Mouse (Mus musculus) liver, adult 2 months (tissue): ENCODE measurements around the gene BC067074. TPM values are rescaled to one million over a fixed set of nuclear protein-coding genes. Genes with fewer than 3 reads are reported as not detected.
A peak's percentile ranks its signal among the peaks of the same experiment; 100 is the strongest.
"Not testable (repeated sequence)": the region's sequence is repeated elsewhere in the genome, so short reads cannot be mapped to it uniquely, and the experiment has no call there.

Experiments used
- DNase-seq: peaks from one replicate; pipeline ENCODE4 v3.0.0-alpha.2; 2011; ENCODE audit warnings: low read depth, low spot score; ENCODE audit errors: extremely low read depth
- H3K27ac ChIP-seq: fragments of 200-500 bp; replicated peaks from 2 replicates; pipeline ENCODE4 v1.5.1; 2012; ENCODE audit warnings: low read depth, mild to moderate bottlenecking, control low read depth, inconsistent platforms, low read length; ENCODE audit not compliant: insufficient read depth
- H3K27me3 ChIP-seq: fragments of 200-500 bp; 2 replicates; pipeline ENCODE4 v1.6.1; 2012; ENCODE audit warnings: mild to moderate bottlenecking, moderate library complexity, low read length, inconsistent platforms; ENCODE audit not compliant: control insufficient read depth, insufficient read depth
- H3K36me3 ChIP-seq: fragments of 200-500 bp; 2 replicates; pipeline ENCODE4 v1.6.1; 2012; ENCODE audit warnings: low read length, inconsistent platforms; ENCODE audit not compliant: control insufficient read depth, insufficient read depth
- H3K4me1 ChIP-seq: fragments of 200-500 bp; 2 replicates; pipeline ENCODE4 v1.6.1; 2011; ENCODE audit warnings: low read length; ENCODE audit not compliant: control insufficient read depth, insufficient read depth
- H3K4me3 ChIP-seq: fragments of 200-500 bp; 2 replicates; pipeline ENCODE4 v1.5.1; 2011; ENCODE audit warnings: low read depth, mild to moderate bottlenecking, control low read depth, low read length, moderate library complexity; ENCODE audit not compliant: insufficient read depth
- H3K79me2 ChIP-seq: fragments of 200-500 bp; 2 replicates; pipeline ENCODE4 v1.6.1; 2012; ENCODE audit warnings: inconsistent platforms, mild to moderate bottlenecking, low read length, moderate library complexity; ENCODE audit not compliant: control insufficient read depth, insufficient read depth
- H3K9ac ChIP-seq: fragments of 200-500 bp; 2 replicates; pipeline ENCODE4 v1.6.1; 2012; ENCODE audit warnings: low read depth, mild to moderate bottlenecking, control low read depth, inconsistent platforms, low read length
- CTCF ChIP-seq: fragments of 200-500 bp; IDR thresholded peaks from 2 replicates; pipeline ENCODE4 v1.5.1; 2011; ENCODE audit warnings: low read depth, low read length, control low read depth
- POLR2A ChIP-seq: fragments of 200-500 bp; IDR thresholded peaks from 2 replicates; pipeline ENCODE4 v1.6.1; 2011; ENCODE audit warnings: low read length, control low read depth; ENCODE audit not compliant: insufficient read depth; ENCODE audit errors: extremely low read depth
- WGBS: fragments of 180-500 bp; shearing (Covaris S2); methylation state at CpG from one replicate; pipeline ENCODE4 v1.1.7; 2018; 5-methylcytosine and 5-hydroxymethylcytosine counted together
- polyA plus RNA-seq: library from polyadenylated mRNA; depleted of rRNA; stranded (reverse); fragments of >200 nt; gene quantifications from 2 replicates; pipeline ENCODE4 v1.2.3, GENCODE M21; 2012; rRNA removed
- total RNA-seq: library from RNA; depleted of rRNA; stranded (reverse); fragments of >200 nt; gene quantifications from 2 replicates; pipeline ENCODE4 v1.2.3, GENCODE M21; 2014; rRNA removed

Gene BC067074
- total RNA-seq, result 0.07 and 0.09 TPM in 2 replicates
- polyA plus RNA-seq, result not detected in 2 replicates

DNA sequence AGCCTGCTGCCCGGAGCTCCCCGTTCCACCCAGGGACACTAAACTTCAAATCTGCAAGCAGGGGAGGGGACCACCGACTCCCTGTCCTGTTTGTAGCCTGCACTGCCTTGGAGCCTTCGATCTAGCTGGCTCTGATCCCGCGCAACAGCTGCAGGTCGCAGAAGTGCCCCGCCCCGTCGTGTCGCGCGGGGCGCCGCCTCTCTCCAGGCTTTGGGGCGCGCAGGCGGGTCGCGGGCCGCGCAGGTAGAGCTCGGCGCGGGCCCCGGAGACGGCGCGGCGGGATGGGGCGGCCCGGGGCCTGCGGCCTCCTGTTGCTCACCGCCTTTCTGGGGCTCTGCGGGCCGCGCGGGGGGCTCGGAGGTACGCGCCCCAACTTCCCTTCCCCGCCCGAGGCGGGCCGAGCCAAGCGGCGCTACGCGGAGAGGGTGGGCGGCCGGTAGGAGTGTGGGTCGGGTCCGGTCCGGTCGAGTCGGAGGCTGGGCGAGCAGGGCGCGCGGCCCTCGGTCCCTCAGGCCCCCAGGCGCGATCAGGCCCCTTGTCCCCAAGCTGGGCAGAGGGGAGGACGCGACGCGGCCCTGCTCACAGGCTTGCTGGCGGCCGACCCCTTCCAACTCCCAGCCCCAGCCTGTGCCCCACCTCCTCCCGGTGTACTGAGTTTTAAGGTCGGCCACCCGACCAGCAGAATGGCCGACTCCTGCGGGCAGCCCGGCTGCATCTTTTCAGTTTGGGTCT is at the start of gene BC067074:
BC067074 (plus strand) TSS at position 185 of the 732 bp plus-strand sequence.
- H3K36me3 ChIP-seq, result no peaks in the 10 kb centered on the region
- H3K79me2 ChIP-seq, result no peaks in the 10 kb centered on the region
- no peak within 1 kb of the TSS for H3K27ac ChIP-seq
- no peak for DNase-seq
- no peaks in the 10 kb centered on the region for H3K4me1 ChIP-seq
- WGBS, result 3% methylated on average over 65 of the region's 75 CpGs
- peaks cover 10% of the 10 kb centered on the region for H3K27me3 ChIP-seq
- no peak within 1 kb of the TSS for H3K9ac ChIP-seq
- TF ChIP-seq CTCF (no peak), POLR2A (no peak)
- peak within 1 kb of the TSS; percentile 38; the same call in 1 of the 2 replicates for H3K4me3 ChIP-seq

- H3K9ac ChIP-seq, result no peak overlapping the region
- no peaks in the 10 kb centered on the region for H3K79me2 ChIP-seq
- no peaks in the 10 kb centered on the region for H3K27me3 ChIP-seq
- no peak overlapping the region for H3K4me3 ChIP-seq
- DNase-seq, result no peak
- WGBS, result 73% methylated on average over 8 of the region's 8 CpGs
- H3K36me3 ChIP-seq, result no peaks in the 10 kb centered on the region
- no peak overlapping the region for H3K27ac ChIP-seq
- TF ChIP-seq POLR2A, result no peak
- no peak for TF ChIP-seq CTCF
- no peaks in the 10 kb centered on the region for H3K4me1 ChIP-seq
These were observed 47.9 kb upstream of the BC067074 start for GRCm38 (mm10) chr13:113245025-113245424.

DNA sequence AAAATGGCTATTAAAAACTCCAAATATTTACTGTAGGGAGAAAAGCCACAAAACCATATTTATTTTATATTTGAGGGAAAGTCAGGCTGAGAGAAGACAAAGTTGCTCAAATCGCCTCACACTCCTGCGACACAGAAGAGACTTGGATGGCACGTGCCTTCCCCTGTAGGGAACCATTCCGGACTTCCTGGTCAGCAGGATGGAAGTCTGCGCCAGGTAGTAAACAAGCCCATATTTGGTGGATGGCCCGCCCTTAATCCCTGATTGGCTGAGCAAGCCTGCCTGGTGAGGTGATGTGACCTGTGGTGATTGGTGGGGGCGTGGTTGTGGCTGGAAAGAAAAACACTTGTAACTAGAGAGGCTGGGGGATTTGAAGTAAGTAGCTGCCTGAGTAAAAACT is 40.4 kb upstream of the BC067074 start:
- H3K4me1 ChIP-seq, H3K79me2 ChIP-seq, H3K4me3 ChIP-seq, H3K27ac ChIP-seq, H3K27me3 ChIP-seq, DNase-seq, H3K36me3 ChIP-seq, H3K9ac ChIP-seq: not testable (repeated sequence)
- WGBS, result 91% methylated on average over 7 of the region's 7 CpGs

DNA sequence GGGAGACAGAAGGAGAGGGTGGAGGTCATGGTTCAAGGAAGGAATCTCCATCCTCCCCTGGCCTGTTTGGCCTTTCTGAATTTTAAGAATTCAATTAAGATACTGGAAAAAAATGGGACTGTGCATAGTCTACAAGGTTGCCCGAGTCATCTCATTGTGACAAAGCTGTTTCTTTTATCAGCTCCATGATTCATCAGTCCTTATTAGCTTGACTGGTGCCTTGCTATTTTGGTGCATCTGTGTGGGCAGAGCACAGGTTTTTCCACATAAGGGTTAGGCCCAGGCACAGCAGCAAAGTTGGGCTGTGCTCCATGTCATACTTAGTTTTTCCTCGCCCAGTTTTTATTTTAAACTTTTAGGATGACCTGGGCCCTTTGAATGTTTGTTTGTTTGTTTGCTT is 36.2 kb upstream of the BC067074 start:
- Histone ChIP-seq H3K4me1 (no peaks in the 10 kb centered on the region), H3K27me3 (no peaks in the 10 kb centered on the region), H3K4me3 (no peak overlapping the region), H3K79me2 (no peaks in the 10 kb centered on the region), H3K36me3 (no peaks in the 10 kb centered on the region), H3K27ac (no peak overlapping the region), H3K9ac (no peak overlapping the region)
- WGBS, result 91% methylated on average over 2 of the region's 2 CpGs
- no peak for DNase-seq
- TF ChIP-seq CTCF (no peak), POLR2A (no peak)

DNA sequence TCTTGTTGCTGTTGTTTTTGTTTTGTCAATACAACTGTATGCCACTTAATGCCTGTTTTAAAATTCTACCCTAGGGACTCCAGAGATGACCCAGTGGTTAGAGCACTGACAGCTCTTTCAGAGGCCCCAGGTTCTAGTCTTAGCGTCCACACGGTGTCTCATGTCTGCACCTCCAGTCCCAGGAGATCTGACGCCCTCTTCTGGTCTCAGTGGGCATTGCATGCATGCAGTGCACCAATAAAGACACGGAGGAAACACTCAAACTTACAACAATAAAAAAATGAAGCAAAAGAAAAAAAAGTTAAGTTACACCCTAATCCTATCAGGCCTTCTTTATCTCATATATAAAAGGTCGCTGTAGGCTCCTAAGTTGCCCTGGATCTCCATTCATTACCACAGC is 35.8 kb upstream of the BC067074 start:
- Histone ChIP-seq H3K27me3 (no peaks in the 10 kb centered on the region), H3K4me3 (no peak overlapping the region), H3K27ac (no peak overlapping the region), H3K79me2 (no peaks in the 10 kb centered on the region), H3K36me3 (no peaks in the 10 kb centered on the region), H3K4me1 (no peaks in the 10 kb centered on the region), H3K9ac (no peak overlapping the region)
- 57% methylated on average over 5 of the region's 5 CpGs for WGBS
- no peak for DNase-seq
- peak; percentile 48 for TF ChIP-seq CTCF
- no peak for TF ChIP-seq POLR2A

DNA sequence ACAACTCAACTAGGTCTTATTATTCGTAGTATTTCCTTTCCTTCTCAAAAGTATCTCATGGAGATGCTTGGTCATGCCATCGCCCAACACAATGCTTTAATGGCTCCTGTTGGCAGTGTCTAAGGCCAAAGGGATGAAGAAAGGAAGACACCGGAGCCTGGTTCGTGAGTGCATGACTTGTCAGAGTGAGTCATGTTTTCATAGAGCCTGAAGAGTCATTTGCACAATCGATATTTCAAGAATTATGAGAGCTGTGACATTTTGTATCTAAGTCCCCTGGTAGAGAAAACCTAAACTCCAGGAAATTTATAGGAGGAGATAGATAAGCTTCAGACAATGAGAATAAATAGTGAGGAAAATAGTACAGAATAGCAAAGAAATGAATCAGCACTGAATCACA is 33.7 kb upstream of the BC067074 start:
- no peak overlapping the region for H3K27ac ChIP-seq
- no peaks in the 10 kb centered on the region for H3K4me1 ChIP-seq
- no peak for DNase-seq
- H3K9ac ChIP-seq, result no peak overlapping the region
- no peak overlapping the region for H3K4me3 ChIP-seq
- no peaks in the 10 kb centered on the region for H3K79me2 ChIP-seq
- WGBS, result 88% methylated on average over 5 of the region's 5 CpGs
- no peaks in the 10 kb centered on the region for H3K27me3 ChIP-seq
- TF ChIP-seq CTCF, result no peak
- no peak for TF ChIP-seq POLR2A
- H3K36me3 ChIP-seq, result no peaks in the 10 kb centered on the region
